Mouse (Mus musculus) testis, postnatal 10 days (tissue): ENCODE data around the gene Nup50.
A peak's percentile ranks its signal among the peaks of the same experiment; 100 is the strongest.

Source experiments
- DNase-seq: peaks from one replicate; pipeline ENCODE4 v3.0.0; 2021; ENCODE audit warnings: low spot score

Nup50 gene

DNA sequence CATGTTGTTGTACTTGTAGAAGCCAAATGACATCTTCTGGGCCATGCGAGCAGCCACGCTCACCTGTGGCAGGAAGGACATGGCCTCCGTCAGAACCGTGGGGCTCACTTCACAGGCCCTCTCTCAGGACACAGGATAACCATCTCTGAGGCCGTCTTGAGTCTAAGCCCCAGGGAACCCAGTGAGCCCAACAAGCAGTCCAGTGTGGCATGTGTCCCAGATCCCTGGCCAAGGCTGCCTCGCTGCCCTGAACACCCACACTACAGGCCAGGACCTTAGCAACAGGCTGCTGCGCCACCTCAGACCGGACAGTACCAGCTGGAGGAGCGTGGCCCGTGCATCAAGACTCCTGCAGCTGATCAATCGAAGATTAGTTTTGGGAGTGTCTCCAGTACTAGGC, 30.0 kb downstream of the Nup50 start:
- DNase-seq = no peak

DNA sequence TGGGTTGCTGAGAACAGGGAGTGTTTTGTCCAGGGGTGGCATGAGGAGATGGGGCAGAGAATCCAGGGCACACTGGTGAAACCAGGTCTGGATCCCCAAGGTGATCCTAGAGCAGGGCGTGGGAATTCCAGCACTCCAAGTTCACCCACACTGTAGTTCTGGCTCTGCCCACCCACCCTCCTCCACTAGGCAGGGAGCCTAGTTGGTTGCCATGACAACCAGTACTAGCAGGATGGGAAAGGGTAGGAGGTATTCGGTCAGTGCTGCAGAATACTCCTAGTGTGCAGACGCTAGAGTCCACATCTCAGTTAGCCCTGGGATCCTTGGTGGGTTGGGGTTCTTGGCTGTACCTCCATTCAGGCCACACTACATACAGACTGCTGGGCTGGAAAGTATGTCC, 34.6 kb downstream of the Nup50 start:
- no peak for DNase-seq

DNA sequence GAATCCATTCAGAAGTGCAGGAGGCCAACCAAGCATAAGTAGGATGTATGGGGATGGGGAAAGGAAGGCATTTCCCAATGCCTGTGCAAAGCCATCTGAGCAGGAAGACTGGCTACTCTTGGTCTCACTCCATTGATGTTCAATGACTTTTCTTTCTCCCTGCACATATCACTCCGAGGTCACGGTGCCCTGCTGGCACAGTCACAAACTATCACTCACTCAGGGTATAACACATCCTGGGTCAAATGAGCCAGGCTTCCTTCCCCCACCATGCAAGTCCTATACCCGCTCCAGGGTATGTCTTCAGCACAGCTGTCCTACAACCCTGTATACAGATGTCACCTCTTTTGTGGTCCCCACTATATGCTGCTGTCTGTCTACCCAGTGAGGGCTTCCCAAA, 35.1 kb downstream of the Nup50 start:
- no peak for DNase-seq

DNA sequence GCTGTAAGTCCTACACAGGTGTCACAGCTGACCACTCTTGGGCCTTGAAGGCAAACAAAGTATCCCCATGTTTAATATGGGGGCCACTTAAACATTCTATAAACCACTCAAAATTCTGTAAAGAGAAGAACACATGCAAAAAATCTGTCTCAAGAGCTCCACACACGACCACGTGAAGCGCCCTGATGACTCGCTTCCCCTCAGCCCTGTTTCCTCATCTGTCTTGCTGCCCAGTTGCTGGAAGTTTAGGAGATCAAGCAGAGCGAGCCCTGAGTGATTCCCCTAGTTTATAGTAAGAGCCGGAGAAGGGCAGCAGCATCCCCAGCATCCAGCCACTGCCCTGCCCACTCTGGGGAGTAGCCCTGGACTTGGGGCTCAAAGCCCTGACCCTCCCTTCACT, 36.7 kb downstream of the Nup50 start:
- no peak for DNase-seq

DNA sequence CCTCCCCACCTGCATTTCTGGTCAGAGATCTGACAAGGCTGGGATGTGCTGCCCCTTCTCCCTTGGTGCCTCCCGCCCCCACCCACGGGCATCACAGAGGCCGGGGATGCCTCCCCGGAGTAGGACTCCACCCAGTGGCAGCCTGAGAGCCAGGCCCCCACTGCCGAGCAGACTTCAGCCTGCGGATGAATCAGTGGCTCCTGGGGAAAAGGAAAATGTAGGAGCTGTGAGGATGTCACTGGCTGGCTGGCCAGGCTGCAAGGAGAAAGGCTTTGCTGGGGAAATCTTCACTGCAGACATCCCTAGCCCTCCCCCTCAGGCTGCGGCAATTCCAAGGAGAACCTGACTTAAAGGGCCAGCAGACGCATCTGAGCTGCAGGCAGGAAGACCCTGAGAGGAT, 37.5 kb downstream of the Nup50 start:
- DNase-seq = no peak

DNA sequence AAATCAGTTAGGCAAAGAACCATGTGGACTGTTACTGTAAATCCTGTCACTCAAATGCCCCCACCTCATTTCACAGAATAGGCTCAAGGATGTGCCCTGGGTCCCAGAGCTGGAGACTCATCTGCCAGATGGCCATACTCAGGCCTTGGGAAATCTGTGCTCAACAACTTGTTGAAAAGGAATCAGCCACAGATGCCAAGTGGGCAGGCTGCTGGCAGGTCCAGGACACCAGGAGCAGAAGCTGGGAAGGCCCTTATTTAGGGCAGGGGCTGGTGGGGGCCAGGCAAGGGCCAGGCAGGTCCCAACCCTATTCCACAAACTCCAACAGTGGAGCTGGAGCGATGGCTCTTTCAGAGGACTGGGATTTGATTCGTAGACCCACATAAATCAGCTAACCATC, 39.3 kb downstream of the Nup50 start:
- no peak for DNase-seq

DNA sequence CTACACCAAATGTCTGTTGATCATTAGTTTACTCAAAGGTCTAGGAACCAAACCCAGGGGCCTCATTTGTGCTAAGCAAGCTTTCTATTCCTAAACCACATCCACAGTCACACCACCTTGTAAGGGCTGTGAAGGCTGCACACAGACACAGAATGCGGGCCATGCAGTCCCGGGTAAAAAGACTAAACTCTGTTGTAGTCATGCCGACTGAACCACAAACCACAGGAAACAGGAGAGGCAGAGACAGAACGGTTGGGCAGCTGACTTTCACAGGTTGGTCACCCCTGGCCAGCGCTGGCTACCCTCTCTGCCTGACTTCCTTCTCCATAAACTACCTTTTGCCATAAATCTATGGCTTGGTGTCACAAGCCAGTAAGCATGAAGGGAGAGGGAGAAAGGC, 41.6 kb downstream of the Nup50 start:
- no peak for DNase-seq

DNA sequence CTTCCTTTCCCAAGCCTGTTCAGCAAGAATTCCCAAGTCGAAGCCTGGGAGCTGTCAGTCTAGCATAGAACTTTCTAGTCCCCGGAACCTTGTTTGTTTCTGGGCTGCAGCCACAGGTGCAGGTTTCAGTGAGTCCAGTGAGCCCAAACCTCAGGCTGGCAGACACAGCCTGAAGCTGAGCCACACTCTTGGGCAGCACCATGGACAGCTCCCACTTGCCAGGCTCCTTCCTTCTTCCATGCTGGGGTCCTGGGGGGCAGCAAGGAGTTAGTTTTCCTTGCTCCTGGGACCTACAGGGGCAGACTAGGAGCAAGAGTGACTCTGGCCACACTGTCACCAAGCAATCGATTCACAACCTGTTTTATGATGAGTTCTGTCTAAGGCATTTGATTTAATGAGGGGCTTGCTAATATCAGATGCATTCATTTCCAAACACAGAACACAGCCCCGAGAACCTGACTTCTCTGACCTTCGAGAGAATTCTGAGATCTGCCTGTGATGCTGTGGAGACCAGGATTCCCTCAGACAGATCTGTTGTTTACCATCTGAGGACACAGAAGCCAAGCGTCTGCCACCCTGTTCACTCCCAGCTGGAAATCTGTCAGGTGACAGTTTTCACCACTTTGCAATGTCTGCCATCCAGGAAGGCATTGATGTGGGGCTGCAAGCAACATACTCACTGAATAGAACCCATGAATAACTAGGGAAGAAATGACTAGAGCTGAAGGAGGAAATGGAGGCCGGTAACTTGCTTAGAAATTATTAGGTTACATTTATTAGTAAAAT, 42.6 kb downstream of the Nup50 start:
- peak; percentile 88 for DNase-seq

DNA sequence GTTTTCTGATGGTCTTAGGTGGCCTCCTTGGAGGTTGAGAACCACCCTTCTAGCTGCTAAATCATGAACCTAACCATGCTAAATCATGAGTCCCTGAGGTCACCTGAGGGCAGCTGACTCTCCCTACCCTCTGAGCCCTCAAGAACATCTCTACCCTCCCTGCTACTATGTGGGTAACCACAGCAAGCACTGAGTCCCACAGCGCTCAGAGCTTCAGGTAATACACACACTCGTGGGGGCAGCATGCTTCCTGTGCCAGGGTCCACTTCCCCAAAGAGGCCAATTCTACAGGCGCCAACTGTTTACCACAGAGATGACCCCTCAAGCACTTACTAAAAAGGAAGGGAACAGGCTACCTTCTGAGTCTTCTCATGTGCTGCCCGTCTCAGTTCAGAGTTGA, 45.3 kb downstream of the Nup50 start:
- no peak for DNase-seq

DNA sequence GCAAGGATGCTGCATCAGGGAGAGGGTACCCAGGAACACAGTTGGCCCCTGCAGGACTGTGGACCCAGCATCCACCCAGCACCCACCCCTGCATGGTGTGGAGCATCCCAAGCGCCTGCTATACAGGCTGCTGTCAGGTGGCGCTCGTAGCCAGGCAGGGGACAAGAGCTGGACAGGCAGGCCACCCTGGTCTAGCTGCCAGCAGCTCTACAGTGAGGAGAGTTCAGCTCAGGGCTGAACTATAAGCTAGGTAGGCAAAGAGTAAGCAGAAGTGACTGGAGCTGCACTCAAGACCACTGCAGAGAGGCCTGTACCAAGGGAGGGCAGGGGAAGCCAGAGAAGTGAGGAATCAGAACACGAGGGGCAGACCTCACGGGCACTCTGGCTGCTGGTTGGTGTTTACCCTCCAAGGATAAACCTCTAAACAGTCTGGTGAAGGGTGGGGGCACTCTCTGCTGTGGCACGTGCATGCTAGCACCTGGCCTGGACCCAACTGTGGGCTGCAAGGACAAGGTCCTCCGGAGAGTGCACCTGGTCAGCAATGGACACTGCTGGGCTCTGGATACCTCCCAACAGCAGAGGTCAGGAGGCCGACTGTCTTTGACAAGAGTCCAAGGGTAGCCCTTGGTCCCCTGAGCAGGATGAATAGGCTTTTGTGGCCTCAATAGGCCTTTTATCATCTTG, 49.8 kb downstream of the Nup50 start:
- DNase-seq = no peak

DNA sequence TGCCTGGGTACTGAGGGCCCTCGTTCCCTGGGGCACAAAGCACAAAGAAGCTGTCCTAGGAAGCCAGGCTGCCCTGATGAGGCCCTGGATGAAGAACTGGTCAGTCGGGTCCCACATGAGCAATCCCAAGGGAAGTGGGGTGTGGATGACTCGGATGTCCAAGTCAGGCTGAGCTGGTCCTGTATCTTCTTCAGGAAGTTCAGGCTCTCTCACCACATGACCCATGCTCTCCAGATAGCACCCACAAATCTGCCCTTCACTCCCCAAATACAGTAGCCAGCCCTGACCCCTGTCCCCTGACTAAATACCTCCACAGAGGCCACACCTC, 50.3 kb downstream of the Nup50 start:
- DNase-seq = no peak

DNA sequence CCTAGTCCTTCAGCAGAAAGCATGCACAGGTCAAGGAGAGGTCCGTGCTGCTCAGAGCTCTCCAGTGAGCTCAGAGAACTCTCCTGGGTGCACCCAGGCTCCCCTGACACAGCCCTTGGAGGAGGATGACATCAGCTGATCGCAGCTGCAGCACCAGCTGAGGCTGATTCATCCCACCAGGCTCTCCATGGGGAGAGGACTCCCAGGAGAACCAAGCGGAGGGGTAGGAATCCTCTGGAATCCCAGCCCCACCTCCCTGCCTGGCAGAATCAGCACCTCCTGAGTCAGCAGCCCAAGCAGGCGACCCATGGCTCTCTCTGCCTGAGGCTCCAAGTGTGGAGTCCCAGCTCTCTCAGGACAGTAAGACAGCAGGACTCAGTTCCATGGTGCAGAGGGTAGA, 52.5 kb downstream of the Nup50 start:
- DNase-seq = no peak

DNA sequence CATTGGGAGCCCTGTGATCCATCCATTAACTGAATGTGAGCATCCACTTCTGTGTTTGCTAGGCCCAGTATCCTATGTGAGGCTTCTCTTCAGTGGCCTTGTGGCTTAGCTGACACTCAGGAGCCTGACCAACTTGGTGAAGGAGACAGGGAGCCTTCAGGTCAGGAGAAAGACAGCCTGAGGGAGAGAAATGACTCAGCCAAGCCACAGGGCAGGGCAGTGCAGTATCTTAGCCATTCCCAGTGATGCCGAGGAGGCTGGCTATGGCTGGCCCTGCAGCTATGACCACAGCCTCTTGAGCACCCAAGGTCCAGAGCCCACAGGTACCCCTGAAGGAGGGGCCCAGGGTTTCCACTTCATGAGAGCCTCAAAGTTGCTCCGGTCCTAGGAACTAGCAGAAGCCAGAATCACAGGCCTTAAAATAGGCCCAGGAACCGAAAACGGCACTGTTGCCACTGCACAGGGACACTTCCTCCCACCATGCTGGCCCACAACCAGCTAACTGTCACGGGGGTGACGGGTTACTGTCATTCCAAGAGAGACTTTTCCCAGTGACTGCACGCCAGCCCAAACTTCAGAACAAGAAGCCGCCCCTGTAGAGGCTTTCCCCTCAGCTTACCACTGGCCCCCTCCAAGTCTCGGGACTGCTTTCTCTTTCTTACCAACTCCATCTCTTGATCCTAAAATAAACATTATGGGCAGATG, 58.5 kb downstream of the Nup50 start:
- DNase-seq = no peak

DNA sequence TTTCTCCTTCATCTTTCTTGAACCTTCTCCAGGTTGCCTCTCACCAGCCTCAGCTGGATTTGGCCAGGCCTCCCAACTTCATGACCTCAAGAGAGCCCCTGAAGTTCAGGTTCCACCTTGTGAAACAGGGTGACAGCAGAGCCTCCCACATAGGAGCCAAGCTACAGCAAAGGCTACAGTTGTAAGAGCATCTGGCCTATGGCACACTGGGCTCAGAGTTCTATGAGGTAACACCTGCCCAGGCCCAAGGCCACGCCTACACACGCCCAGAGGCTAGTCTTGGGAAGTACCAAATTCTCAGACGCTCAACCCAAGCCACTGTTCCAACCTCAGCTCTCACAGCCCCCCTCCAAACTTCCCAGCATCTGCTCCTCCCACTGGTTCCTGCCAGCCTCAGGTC, 59.7 kb downstream of the Nup50 start:
- DNase-seq = no peak

DNA sequence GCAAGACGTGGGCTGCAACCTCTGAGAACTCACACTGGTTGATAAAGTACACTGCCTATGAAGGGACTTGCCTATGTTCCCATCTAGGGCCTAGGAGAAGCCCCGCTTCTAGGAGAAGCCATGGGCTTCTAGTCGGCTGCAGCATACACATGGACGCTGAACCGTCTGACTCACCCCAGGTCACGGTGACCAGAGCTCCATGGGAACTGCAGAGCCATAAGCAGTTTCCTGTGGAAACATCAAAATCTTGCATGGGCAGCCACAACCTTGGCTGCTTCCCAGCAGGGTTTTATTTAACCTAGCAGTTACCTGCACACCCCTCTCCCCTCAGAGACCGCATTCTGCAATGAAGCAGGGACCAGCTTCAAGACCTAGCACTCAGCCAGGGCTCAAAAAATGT, 60.5 kb downstream of the Nup50 start:
- DNase-seq = no peak

DNA sequence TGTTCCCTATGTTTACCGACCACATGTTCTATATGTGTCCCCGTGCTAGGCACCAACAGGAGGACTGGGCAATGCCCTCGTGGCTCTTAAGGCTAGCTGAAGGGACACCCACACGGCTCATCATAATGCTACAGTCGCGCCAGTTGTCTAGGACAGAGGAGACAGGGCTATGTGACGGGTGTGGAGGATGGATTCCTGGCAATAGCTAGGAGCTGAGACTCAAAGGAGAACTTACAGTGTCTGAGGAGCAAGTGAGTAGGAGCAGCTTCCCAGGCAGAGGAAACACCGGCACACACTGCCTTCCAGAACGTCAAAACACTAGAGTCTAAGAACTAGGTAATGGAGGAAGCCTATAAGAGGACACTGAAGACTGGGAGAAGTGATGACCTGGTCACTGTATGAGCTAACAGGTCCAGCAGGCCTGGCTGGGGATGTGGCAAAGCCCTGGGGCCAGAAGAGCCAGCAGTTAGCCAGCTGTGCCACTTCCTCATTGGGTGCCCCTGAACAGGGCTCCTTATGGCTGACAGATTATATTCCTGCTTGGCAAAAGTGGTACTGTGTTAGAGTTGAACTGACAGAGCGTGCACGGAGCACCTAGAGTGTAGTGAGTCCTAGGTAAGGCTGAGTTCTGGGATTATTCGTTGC, 62.4 kb downstream of the Nup50 start:
- no peak for DNase-seq

DNA sequence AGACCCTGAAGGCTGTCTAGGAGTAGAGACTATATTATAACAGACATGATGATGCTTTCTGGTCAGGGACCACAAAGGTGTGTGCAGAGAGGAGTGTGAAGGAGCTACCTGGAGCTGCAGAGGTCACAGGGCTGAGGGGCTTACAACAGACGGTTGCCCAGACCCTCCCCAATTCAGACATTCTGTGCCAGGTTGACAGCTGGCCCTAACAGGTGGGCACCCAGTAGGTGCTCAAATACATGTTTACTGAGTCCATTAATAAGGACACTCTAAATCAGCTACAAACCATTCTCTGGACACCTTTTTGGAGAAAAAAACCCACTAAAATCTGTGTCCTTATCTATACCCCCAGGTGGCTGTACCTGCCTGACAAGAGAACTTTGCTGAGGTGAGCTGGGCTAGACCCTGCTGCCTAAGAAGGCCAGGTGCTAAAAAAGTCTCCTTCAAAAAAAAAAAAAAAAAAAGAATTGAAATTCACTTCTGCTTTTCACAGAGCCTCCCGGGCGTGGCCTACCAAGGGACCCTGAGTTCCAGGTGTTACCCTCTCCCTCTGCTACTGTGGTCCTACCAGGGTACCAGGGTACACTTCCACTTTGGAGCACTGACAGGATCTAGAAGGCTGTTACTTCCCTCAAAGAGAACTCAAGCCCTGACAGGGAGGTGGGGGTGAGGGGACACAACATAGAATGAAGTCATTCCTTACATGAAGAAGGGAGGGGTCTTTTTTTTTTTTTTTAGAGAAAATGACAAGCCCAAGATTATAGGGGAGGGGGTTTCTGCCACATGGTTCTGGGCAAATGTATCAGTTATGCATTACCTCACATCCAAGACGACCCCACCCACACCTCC, 63.2 kb downstream of the Nup50 start:
- no peak for DNase-seq

DNA sequence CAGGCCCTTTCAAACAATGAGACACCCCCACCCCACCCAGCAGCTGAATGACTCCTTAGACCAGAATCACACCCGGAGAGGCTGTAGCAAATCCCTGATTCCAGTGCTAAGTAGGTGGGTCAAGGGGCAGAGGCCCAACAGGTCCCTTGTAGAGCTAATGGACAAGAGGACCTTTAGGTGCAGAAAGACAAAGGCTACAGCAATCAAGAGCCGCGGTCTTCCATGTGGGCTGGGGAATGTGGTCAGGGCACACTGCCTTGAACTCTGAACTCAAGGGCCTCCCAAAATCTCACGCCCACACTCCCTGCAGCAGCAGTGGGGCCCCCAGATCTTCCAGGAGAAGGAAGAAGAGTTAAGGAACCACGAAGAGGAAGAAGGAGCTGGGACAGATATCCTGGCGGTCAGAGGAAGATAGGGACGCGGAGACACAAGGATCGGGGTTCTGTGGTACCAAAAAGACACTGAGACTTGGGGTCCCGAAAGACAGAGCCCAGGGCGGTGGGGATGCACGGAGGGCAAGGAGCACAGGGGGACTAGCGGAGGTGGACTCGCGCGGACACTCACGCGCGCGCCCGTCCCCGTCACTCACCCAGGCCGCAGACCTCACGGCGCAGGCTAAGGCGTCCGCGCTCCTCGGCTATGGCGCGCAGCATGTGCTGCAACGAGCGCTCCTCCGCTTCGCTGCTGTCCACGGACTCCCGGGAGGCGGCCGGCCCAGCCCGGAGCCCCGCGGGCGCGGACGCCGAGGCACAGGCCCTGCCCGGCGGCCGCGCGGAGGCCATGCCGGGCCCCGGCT, 64.0 kb downstream of the Nup50 start:
- DNase-seq = peak; percentile 69

DNA sequence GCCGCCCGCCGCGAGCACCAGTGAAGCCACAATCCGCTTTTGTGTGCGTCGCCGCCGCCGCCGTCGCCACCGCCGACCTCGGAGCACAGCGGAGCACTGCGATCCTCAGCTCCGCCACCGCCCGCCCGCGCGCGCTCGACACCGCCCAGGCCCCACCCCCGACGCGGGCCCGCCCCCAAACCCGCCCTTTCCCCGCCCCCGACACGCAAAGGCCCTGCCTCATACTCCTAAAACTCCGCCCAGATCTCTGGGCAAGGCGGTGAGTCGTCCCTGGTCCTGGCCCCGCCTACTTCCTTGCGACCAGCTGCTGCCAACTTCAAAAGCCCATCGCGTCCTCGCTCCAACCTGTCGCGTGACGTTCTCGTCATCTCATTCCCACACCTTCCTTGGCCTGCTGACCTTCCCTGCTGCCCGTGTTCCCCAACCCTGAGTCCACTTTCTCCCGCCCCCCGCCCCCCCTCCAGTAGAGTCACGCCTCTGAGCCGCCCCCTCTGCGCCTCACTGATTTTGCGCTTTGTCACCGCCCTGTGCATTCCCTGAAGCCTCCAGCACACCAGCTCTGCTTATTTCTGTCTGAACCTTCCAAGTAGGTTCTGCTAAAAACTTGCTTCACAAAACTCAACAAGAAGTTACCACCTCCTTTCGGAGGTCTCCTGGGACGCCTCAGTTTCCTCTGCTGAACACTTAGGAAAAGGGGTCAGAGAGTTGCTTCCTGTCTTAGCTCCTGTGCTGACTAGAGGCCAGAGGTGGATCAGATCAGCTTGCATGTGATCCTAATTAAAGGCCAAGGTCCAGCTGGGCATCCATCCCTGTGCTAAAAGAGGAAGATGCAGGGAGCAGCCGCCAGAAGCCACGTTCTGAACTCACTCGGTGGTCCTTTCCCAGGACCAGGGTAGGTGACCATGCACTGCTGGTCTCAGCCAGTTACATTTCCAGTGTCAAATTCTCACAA, 64.9 kb downstream of the Nup50 start, which contains the start of gene 5031439G07Rik:
5031439G07Rik (minus strand) TSS at position 678 of the 952 bp plus-strand sequence.
- DNase-seq = peak; percentile 93

DNA sequence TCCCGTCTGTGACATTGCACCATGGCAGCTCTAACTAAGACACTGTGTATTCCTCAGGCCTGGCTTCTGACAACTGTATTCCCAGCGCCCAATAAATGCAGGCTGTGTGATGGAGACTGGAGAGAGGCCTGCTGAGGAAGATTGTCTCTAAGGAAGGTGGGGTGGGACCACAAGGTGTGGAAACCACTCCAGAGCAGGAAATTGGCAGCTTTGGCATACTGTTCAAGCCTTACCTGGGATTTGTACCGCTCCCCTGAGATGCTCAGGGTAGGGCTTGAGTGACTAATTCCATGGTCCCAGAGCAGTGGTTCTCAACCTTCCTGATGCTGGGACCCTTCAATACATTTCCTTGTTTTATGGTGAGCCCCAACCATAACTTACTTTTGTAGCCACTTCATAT, 65.9 kb downstream of the Nup50 start:
- DNase-seq = no peak
